Mouse (Mus musculus) intestine, postnatal 0 days (tissue): Measurements from ENCODE around the gene Mad1l1. TPM values are rescaled to one million over a fixed set of nuclear protein-coding genes. Genes with fewer than 3 reads are reported as not detected.

Experiments used
- ATAC-seq: fragments of 200-750 bp; cut with Nextera tagmentation; 2 replicates; pipeline ENCODE4 v1.8.0; 2017; ENCODE audit warnings: mild to moderate bottlenecking, moderate TSS enrichment, moderate library complexity
- H3K27ac ChIP-seq: fragments of 300-500 bp; sonication (generic); 2 replicates; pipeline ENCODE4 v1.5.1; 2014; ENCODE audit warnings: mild to moderate bottlenecking, low read depth, low read length, moderate library complexity
- H3K27me3 ChIP-seq: fragments of 300-500 bp; sonication (generic); replicated peaks from 2 replicates; pipeline ENCODE4 v1.6.1; 2014; ENCODE audit warnings: low read length, mixed read lengths; ENCODE audit not compliant: control insufficient read depth, insufficient read depth
- H3K36me3 ChIP-seq: fragments of 300-500 bp; sonication (generic); 2 replicates; pipeline ENCODE4 v1.6.1; 2014; ENCODE audit warnings: mild to moderate bottlenecking, moderate library complexity; ENCODE audit not compliant: control insufficient read depth, insufficient read depth
- H3K4me1 ChIP-seq: fragments of 300-500 bp; sonication (generic); replicated peaks from 2 replicates; pipeline ENCODE4 v1.6.1; 2014; ENCODE audit warnings: antibody characterized with exemption, low read length, mixed read lengths; ENCODE audit not compliant: control insufficient read depth, insufficient read depth
- H3K4me2 ChIP-seq: fragments of 300-500 bp; sonication (generic); replicated peaks from 2 replicates; pipeline ENCODE4 v1.6.1; 2014; ENCODE audit warnings: low read depth, mild to moderate bottlenecking, moderate library complexity
- H3K4me3 ChIP-seq: fragments of 300-500 bp; sonication (generic); 2 replicates; pipeline ENCODE4 v1.5.1; 2014; ENCODE audit warnings: low read depth, low read length
- H3K9ac ChIP-seq: fragments of 300-500 bp; sonication (generic); 2 replicates; pipeline ENCODE4 v1.6.1; 2014; ENCODE audit warnings: mild to moderate bottlenecking, low read depth, low read length
- H3K9me3 ChIP-seq: fragments of 300-500 bp; sonication (generic); 2 replicates; pipeline ENCODE4 v1.6.1; 2016; ENCODE audit warnings: mixed run types; ENCODE audit not compliant: control insufficient read depth
- CTCF ChIP-seq: sonication (generic); IDR thresholded peaks from 2 replicates; pipeline ENCODE4 v1.5.1; 2016; ENCODE audit warnings: low read depth, mild to moderate bottlenecking, control low read depth, antibody characterized with exemption, moderate library complexity
- WGBS: fragments of 180-500 bp; shearing (Covaris S2); extraction: QIAGEN DNeasy Blood & Tissue Kit; methylation state at CpG from one replicate; pipeline ENCODE4 v1.1.7; 2014; 5-methylcytosine and 5-hydroxymethylcytosine counted together
- polyA plus RNA-seq: library from polyadenylated mRNA; unstranded; fragments of >200 nt; fragmentation: Nextera tagmentation; extraction: Ambion mirVana; gene quantifications from 2 replicates; pipeline ENCODE4 v1.2.1, GENCODE M21; 2015

Gene Mad1l1
- polyA plus RNA-seq, 1 experiment from 2014 or later: 10.3 TPM

GRCm38 (mm10) chr5:140307602-140308001 is 13.8 kb downstream of the Mad1l1 start:
- ATAC-seq: no peak
- peaks cover 62% of the 10 kb centered on the region for H3K36me3 ChIP-seq
- no peak overlapping the region for H3K4me3 ChIP-seq
- no peaks in the 10 kb centered on the region for H3K27me3 ChIP-seq
- no peak for TF ChIP-seq CTCF
- no peak overlapping the region for H3K27ac ChIP-seq
- no peaks in the 10 kb centered on the region for H3K4me1 ChIP-seq
- H3K9ac ChIP-seq: no peak overlapping the region
- no peaks in the 10 kb centered on the region for H3K9me3 ChIP-seq
- 95% methylated on average over 14 of the region's 14 CpGs for WGBS
- no peak overlapping the region for H3K4me2 ChIP-seq

GRCm38 (mm10) chr5:140306016-140306415 is 15.3 kb downstream of the Mad1l1 start:
- Histone ChIP-seq H3K4me3 (no peak overlapping the region), H3K4me2 (no peak overlapping the region), H3K36me3 (peaks cover 61% of the 10 kb centered on the region), H3K9me3 (no peaks in the 10 kb centered on the region), H3K27ac (no peak overlapping the region), H3K4me1 (no peaks in the 10 kb centered on the region), H3K27me3 (no peaks in the 10 kb centered on the region), H3K9ac (no peak overlapping the region)
- TF ChIP-seq CTCF: no peak
- no peak for ATAC-seq
- whole genome bisulfite sequencing: 89% methylated on average over 8 of the region's 8 CpGs

GRCm38 (mm10) chr5:140298291-140298690 is 23.1 kb downstream of the Mad1l1 start:
- H3K4me3 ChIP-seq: no peak overlapping the region
- peaks cover 57% of the 10 kb centered on the region for H3K36me3 ChIP-seq
- WGBS: 94% methylated on average over 4 of the region's 4 CpGs
- no peaks in the 10 kb centered on the region for H3K4me1 ChIP-seq
- no peaks in the 10 kb centered on the region for H3K27me3 ChIP-seq
- no peak for ATAC-seq
- H3K9me3 ChIP-seq: no peaks in the 10 kb centered on the region
- TF ChIP-seq CTCF: no peak
- no peak overlapping the region for H3K27ac ChIP-seq
- H3K9ac ChIP-seq: no peak overlapping the region
- H3K4me2 ChIP-seq: no peak overlapping the region

GRCm38 (mm10) chr5:140292152-140292551 is 29.2 kb downstream of the Mad1l1 start:
- no peak overlapping the region for H3K4me3 ChIP-seq
- no peaks in the 10 kb centered on the region for H3K9me3 ChIP-seq
- peak; percentile 93 for TF ChIP-seq CTCF
- no peak overlapping the region for H3K27ac ChIP-seq
- H3K27me3 ChIP-seq: no peaks in the 10 kb centered on the region
- 97% methylated on average over 1 of the region's 1 CpGs for WGBS
- no peak overlapping the region for H3K9ac ChIP-seq
- H3K4me1 ChIP-seq: no peaks in the 10 kb centered on the region
- no peak for ATAC-seq
- peaks cover 51% of the 10 kb centered on the region for H3K36me3 ChIP-seq
- no peak overlapping the region for H3K4me2 ChIP-seq

GRCm38 (mm10) chr5:140289161-140289560 is 32.2 kb downstream of the Mad1l1 start:
- TF ChIP-seq CTCF: no peak
- H3K4me2 ChIP-seq: no peak overlapping the region
- no peak overlapping the region for H3K9ac ChIP-seq
- no peaks in the 10 kb centered on the region for H3K27me3 ChIP-seq
- H3K9me3 ChIP-seq: no peaks in the 10 kb centered on the region
- no peak overlapping the region for H3K27ac ChIP-seq
- 92% methylated on average over 2 of the region's 2 CpGs for WGBS
- H3K4me1 ChIP-seq: no peaks in the 10 kb centered on the region
- no peak overlapping the region for H3K4me3 ChIP-seq
- peaks cover 35% of the 10 kb centered on the region; the same call in 1 of the 2 replicates for H3K36me3 ChIP-seq
- ATAC-seq: no peak

GRCm38 (mm10) chr5:140288287-140288686 is 33.1 kb downstream of the Mad1l1 start:
- no peak overlapping the region for H3K4me2 ChIP-seq
- no peak for ATAC-seq
- WGBS: 87% methylated on average over 3 of the region's 3 CpGs
- H3K27ac ChIP-seq: no peak overlapping the region
- no peak overlapping the region for H3K4me3 ChIP-seq
- H3K9ac ChIP-seq: no peak overlapping the region
- H3K27me3 ChIP-seq: no peaks in the 10 kb centered on the region
- peaks cover 41% of the 10 kb centered on the region; the same call in 1 of the 2 replicates for H3K36me3 ChIP-seq
- TF ChIP-seq CTCF: no peak
- H3K9me3 ChIP-seq: no peaks in the 10 kb centered on the region
- no peaks in the 10 kb centered on the region for H3K4me1 ChIP-seq

GRCm38 (mm10) chr5:140284761-140285160 is 36.6 kb downstream of the Mad1l1 start:
- no peak overlapping the region for H3K27ac ChIP-seq
- no peaks in the 10 kb centered on the region for H3K27me3 ChIP-seq
- H3K4me3 ChIP-seq: no peak overlapping the region
- peaks cover 21% of the 10 kb centered on the region; the same call in 1 of the 2 replicates for H3K36me3 ChIP-seq
- H3K9ac ChIP-seq: no peak overlapping the region
- 88% methylated on average over 2 of the region's 2 CpGs for WGBS
- ATAC-seq: no peak
- 0 out of 2 replicates have a peak, but pooled peaks cover 5% of the 10 kb centered on the region for H3K4me1 ChIP-seq
- H3K9me3 ChIP-seq: no peaks in the 10 kb centered on the region
- no peak for TF ChIP-seq CTCF
- H3K4me2 ChIP-seq: no peak overlapping the region
